Mouse (Mus musculus) midbrain, embryonic 13.5 days (tissue): ENCODE measurements at regions not wholly inside any gene's neighbourhood (a gene's known extent, or its start where the extent isn't known, plus 50 kb on each side); places are given as distances from the start of the nearest gene placed in this dataset.

Experiments
- ATAC-seq: fragments of 200-750 bp; cut with Nextera tagmentation; 2 replicates; pipeline ENCODE4 v1.8.0; 2017; ENCODE audit warnings: mild to moderate bottlenecking, moderate TSS enrichment, moderate library complexity
- H3K27ac ChIP-seq: fragments of 300-500 bp; sonication (generic); 2 replicates; pipeline ENCODE4 v1.5.1; 2015; ENCODE audit warnings: inconsistent platforms, mild to moderate bottlenecking, moderate library complexity
- H3K27me3 ChIP-seq: fragments of 300-500 bp; sonication (generic); 2 replicates; pipeline ENCODE4 v1.6.1; 2015; ENCODE audit warnings: mild to moderate bottlenecking, inconsistent platforms
- H3K36me3 ChIP-seq: fragments of 300-500 bp; sonication (generic); 2 replicates; pipeline ENCODE4 v1.6.1; 2015; ENCODE audit warnings: mild to moderate bottlenecking, inconsistent platforms
- H3K4me1 ChIP-seq: fragments of 300-500 bp; sonication (generic); replicated peaks from 2 replicates; pipeline ENCODE4 v1.6.1; 2015; ENCODE audit warnings: inconsistent platforms
- H3K4me2 ChIP-seq: fragments of 300-500 bp; sonication (generic); replicated peaks from 2 replicates; pipeline ENCODE4 v1.6.1; 2015; ENCODE audit warnings: moderate library complexity, mild to moderate bottlenecking, inconsistent platforms
- H3K4me3 ChIP-seq: fragments of 300-500 bp; sonication (generic); replicated peaks from 2 replicates; pipeline ENCODE4 v1.5.1; 2015; ENCODE audit warnings: mild to moderate bottlenecking, inconsistent platforms
- H3K9ac ChIP-seq: fragments of 300-500 bp; sonication (generic); replicated peaks from 2 replicates; pipeline ENCODE4 v1.6.1; 2015; ENCODE audit warnings: mild to moderate bottlenecking, inconsistent platforms
- H3K9me3 ChIP-seq: fragments of 300-500 bp; sonication (generic); 2 replicates; pipeline ENCODE4 v1.6.1; 2016; ENCODE audit warnings: mild to moderate bottlenecking, inconsistent platforms

GRCm38 (mm10) chrX:21433501-21433900 is 50.8 kb upstream of the Agtr2 start:
- ATAC-seq: no peak
- H3K27ac ChIP-seq: no peak overlapping the region
- H3K4me3 ChIP-seq: no peak overlapping the region
- no peaks in the 10 kb centered on the region for H3K4me1 ChIP-seq
- H3K9me3 ChIP-seq: no peaks in the 10 kb centered on the region
- H3K4me2 ChIP-seq: no peak overlapping the region
- no peaks in the 10 kb centered on the region for H3K27me3 ChIP-seq
- no peak overlapping the region for H3K9ac ChIP-seq
- no peaks in the 10 kb centered on the region for H3K36me3 ChIP-seq
